Comparison of ENCODE assay signal across 8 mouse cellular contexts in the genomic region with DNA sequence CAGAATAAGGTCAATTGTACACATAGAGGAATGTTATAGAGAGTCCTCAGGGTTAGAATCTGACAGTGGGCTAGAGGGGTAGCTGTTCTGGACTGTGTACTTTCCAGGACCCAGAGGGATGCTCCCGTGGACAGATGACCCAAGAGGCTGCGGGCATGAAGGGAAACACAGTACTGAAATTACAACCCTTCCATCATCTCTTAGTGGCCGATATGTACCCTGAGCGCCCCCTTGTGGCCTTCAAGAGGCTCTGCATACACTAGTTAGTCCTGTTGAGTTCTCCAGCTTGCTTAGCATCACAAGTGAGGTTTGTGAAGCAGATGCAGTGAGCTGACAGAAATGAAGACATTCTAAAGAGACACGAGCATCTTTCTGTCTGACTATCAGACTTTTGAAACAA. TPM values are rescaled to one million over a fixed set of nuclear protein-coding genes. Genes with fewer than 3 reads are reported as not detected.
DNase-seq lines count a peak whose midpoint lies in the region; ATAC-seq and TF ChIP-seq lines count a peak whose summit lies in the region.

No protein-coding gene starts in this region.

- H3K27ac ChIP-seq in hindbrain, postnatal 0 days = no peak overlapping the region
- H3K27ac ChIP-seq in liver, adult 2 months (replicated peaks; ENCODE audit: insufficient read depth, low read depth, low read length) = no peak overlapping the region
- H3K27ac ChIP-seq in neural tube, embryonic 15.5 days (replicated peaks) = no peak overlapping the region

- WGBS in hindbrain, postnatal 0 days = 4% methylated on average over 5 of the region's 5 CpGs
- 13% methylated on average over 5 of the region's 5 CpGs for WGBS in liver, adult 2 months
- 18% methylated on average over 5 of the region's 5 CpGs for WGBS in neural tube, embryonic 15.5 days

- TF ChIP-seq CTCF in hindbrain, postnatal 0 days (IDR thresholded peaks at IDR 0.05; ENCODE audit: low read depth) = peak; percentile 93
- TF ChIP-seq CTCF in liver, adult 2 months (IDR thresholded peaks at IDR 0.05; ENCODE audit: low read depth, low read length) = peak; percentile 72

- no peaks in the 10 kb centered on the region for H3K79me2 ChIP-seq in liver, adult 2 months (ENCODE audit: control insufficient read depth, insufficient read depth, low read length)

- H3K4me2 ChIP-seq in hindbrain, postnatal 0 days (ENCODE audit: low read depth, low read length) = no peak overlapping the region
- H3K4me2 ChIP-seq in neural tube, embryonic 15.5 days = no peak overlapping the region

- H3K36me3 ChIP-seq in hindbrain, postnatal 0 days (ENCODE audit: insufficient read depth, low read length) = no peaks in the 10 kb centered on the region
- H3K36me3 ChIP-seq in liver, adult 2 months (ENCODE audit: control insufficient read depth, insufficient read depth, low read length) = no peaks in the 10 kb centered on the region
- H3K36me3 ChIP-seq in neural tube, embryonic 15.5 days = no peaks in the 10 kb centered on the region

- no peak overlapping the region for H3K4me3 ChIP-seq in hindbrain, postnatal 0 days (ENCODE audit: low read length)
- H3K4me3 ChIP-seq in liver, adult 2 months (ENCODE audit: insufficient read depth, low read depth, low read length) = no peak overlapping the region
- no peak overlapping the region for H3K4me3 ChIP-seq in neural tube, embryonic 15.5 days (replicated peaks)

- no peak overlapping the region for H3K9ac ChIP-seq in hindbrain, postnatal 0 days (replicated peaks; ENCODE audit: low read length)
- H3K9ac ChIP-seq in liver, adult 2 months (ENCODE audit: low read depth, low read length) = no peak overlapping the region
- no peak overlapping the region for H3K9ac ChIP-seq in neural tube, embryonic 15.5 days (replicated peaks)

- H3K9me3 ChIP-seq in hindbrain, postnatal 0 days (ENCODE audit: low read length) = no peaks in the 10 kb centered on the region
- no peaks in the 10 kb centered on the region for H3K9me3 ChIP-seq in neural tube, embryonic 15.5 days (replicated peaks)

- H3K27me3 ChIP-seq in hindbrain, postnatal 0 days (ENCODE audit: insufficient read depth, low read length) = no peaks in the 10 kb centered on the region
- H3K27me3 ChIP-seq in liver, adult 2 months (ENCODE audit: control insufficient read depth, insufficient read depth, low read length) = no peaks in the 10 kb centered on the region
- no peaks in the 10 kb centered on the region for H3K27me3 ChIP-seq in neural tube, embryonic 15.5 days (replicated peaks)

- H3K4me1 ChIP-seq in hindbrain, postnatal 0 days (ENCODE audit: insufficient read depth, low read length) = no peaks in the 10 kb centered on the region
- no peaks in the 10 kb centered on the region for H3K4me1 ChIP-seq in liver, adult 2 months (ENCODE audit: control insufficient read depth, insufficient read depth, low read length)
- 0 out of 2 replicates have a peak, but pooled peaks cover 3% of the 10 kb centered on the region for H3K4me1 ChIP-seq in neural tube, embryonic 15.5 days

- no peak for TF ChIP-seq POLR2A in liver, adult 2 months (IDR thresholded peaks at IDR 0.05; ENCODE audit: extremely low read depth, insufficient read depth, low read length)

- ATAC-seq in hindbrain, postnatal 0 days = peak; percentile 74
- peak; percentile 45; the same call in 1 of the 2 replicates for ATAC-seq in neural tube, embryonic 15.5 days (ENCODE audit: low FRiP score)

- peak; percentile 14 for DNase-seq in urinary bladder, postnatal 14 days (ENCODE audit: low spot score)
- DNase-seq in urinary bladder, adult 18-20 months (ENCODE audit: low spot score in 2 of 2) = no peak
- DNase-seq in adrenal gland, postnatal 25 days = peak; percentile 42
- peak; percentile 47 for DNase-seq in embryo, embryonic 9.5 days (ENCODE audit: extremely low spot score)
- peak; percentile 81 for DNase-seq in hindbrain, postnatal 0 days (ENCODE audit: low spot score)
- DNase-seq in liver, adult 2 months (ENCODE audit: extremely low read depth, low read depth, low spot score) = peak; percentile 56
- DNase-seq in urinary bladder, postnatal 10 days (ENCODE audit: low spot score) = no peak

RNA-seq across cellular contexts. Expression of gene A430033K04Rik, which starts 36.3 kb away (rescaled TPM):
- total RNA-seq in adrenal gland, postnatal 25 days (2021) = 6.5 and 6.6 TPM in 2 replicates
- total RNA-seq in hindbrain, postnatal 0 days (2014; rRNA removed) = 8.9 and 12.1 TPM in 2 replicates
- 11.6 and 12.1 TPM in 2 replicates for polyA plus RNA-seq in hindbrain, postnatal 0 days (2015; fragmentation: Nextera tagmentation; extraction: Ambion mirVana)
- 6.3 and 7.2 TPM in 2 replicates for total RNA-seq in liver, adult 2 months (2014; rRNA removed)
- 0.99 and 1.4 TPM in 2 replicates for polyA plus RNA-seq in liver, adult 2 months (2012; rRNA removed)
- 22.1 and 22.2 TPM in 2 replicates for polyA plus RNA-seq in neural tube, embryonic 15.5 days (2015; fragmentation: Nextera tagmentation; extraction: Ambion mirVana)

RNA-seq across cellular contexts. Expression of gene Zfp68, which starts 39.4 kb away (rescaled TPM):
- total RNA-seq in adrenal gland, postnatal 25 days (2021) = 19.5 and 21.8 TPM in 2 replicates
- total RNA-seq in hindbrain, postnatal 0 days (2014; rRNA removed) = 32.2 and 36.6 TPM in 2 replicates
- polyA plus RNA-seq in hindbrain, postnatal 0 days (2015; fragmentation: Nextera tagmentation; extraction: Ambion mirVana) = 43.3 and 46.3 TPM in 2 replicates
- total RNA-seq in liver, adult 2 months (2014; rRNA removed) = 14.5 and 15.3 TPM in 2 replicates
- polyA plus RNA-seq in liver, adult 2 months (2012; rRNA removed) = 3.3 TPM in 2 replicates
- polyA plus RNA-seq in neural tube, embryonic 15.5 days (2015; fragmentation: Nextera tagmentation; extraction: Ambion mirVana) = 66.9 and 69.6 TPM in 2 replicates

Comparison
In these comparisons a context has a peak if more than half of its experiments do, and no peak if none do; other contexts are left out.
1. DNase-seq: peak in urinary bladder, postnatal 14 days (single experiment), adrenal gland, postnatal 25 days (single experiment), embryo, embryonic 9.5 days (single experiment), hindbrain, postnatal 0 days (single experiment) and liver, adult 2 months (single experiment); none in urinary bladder, adult 18-20 months (0 of 2) and urinary bladder, postnatal 10 days (single experiment).